ENCODE assay signal across 25 mouse cellular contexts in the genomic region with DNA sequence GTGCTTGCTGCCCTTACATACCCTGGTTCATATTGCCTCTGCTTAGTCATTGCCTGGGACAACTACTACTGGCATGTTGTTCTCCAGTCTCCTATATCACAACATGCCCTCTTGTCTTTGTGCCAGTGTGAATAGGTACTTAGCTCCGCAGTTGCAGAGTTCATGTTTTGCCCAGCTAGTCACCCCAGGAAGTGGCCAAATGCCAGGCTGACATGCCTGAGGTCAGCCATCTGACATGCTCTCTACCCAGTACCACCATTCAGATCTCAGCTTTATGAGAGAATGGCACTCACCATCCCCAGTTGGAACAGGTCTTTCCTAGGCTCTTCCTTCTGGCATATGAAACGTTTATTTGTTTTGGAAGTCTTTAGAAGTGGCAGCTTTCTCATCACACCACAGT.
DNase-seq lines count a peak whose midpoint lies in the region; ATAC-seq and TF ChIP-seq lines count a peak whose summit lies in the region.
"Had no signal": no experiment of that assay in that cellular context is flagged by ENCODE, and none has a peak within 500 bp of the region (broad histone marks: within the 10 kb centered on the region; RNA-seq: fewer than 3 reads in every experiment).

No protein-coding gene starts in this region.

- H3K4me1 ChIP-seq in lung, postnatal 0 days (ENCODE audit: insufficient read depth, low read depth, low read length), result no peaks in the 10 kb centered on the region
- H3K4me1 ChIP-seq: embryonic facial prominence, embryonic 12.5 days; embryonic facial prominence, embryonic 15.5 days; hindbrain, embryonic 15.5 days had no signal

- no peak for TF ChIP-seq CTCF in layer of hippocampus, adult 2 months (conservative IDR thresholded peaks at IDR 0.05)
- TF ChIP-seq CTCF in lung, postnatal 0 days (IDR thresholded peaks at IDR 0.05), result no peak

- H3K4me2 ChIP-seq in lung, postnatal 0 days (replicated peaks; ENCODE audit: low read depth, low read length), result no peak overlapping the region
- H3K4me2 ChIP-seq: embryonic facial prominence, embryonic 12.5 days; embryonic facial prominence, embryonic 15.5 days; heart, embryonic 11.5 days; hindbrain, embryonic 12.5 days; hindbrain, embryonic 15.5 days had no signal

- H3K27ac ChIP-seq in layer of hippocampus, adult 2 months, result peak overlapping the region; percentile 43
- no peak overlapping the region for H3K27ac ChIP-seq in lung, postnatal 0 days (ENCODE audit: low read length)
- H3K27ac ChIP-seq: embryonic facial prominence, embryonic 12.5 days; embryonic facial prominence, embryonic 15.5 days; gastrocnemius, adult 2 months; hindbrain, embryonic 12.5 days; hindbrain, embryonic 15.5 days had no signal

- no peaks in the 10 kb centered on the region for H3K36me3 ChIP-seq in lung, postnatal 0 days (ENCODE audit: insufficient read depth, low read length)
- H3K36me3 ChIP-seq: embryonic facial prominence, embryonic 12.5 days; embryonic facial prominence, embryonic 15.5 days; G1E; hindbrain, embryonic 12.5 days; hindbrain, embryonic 15.5 days had no signal

- no peaks in the 10 kb centered on the region for H3K9me3 ChIP-seq in lung, postnatal 0 days (ENCODE audit: low read length)
- H3K9me3 ChIP-seq: embryonic facial prominence, embryonic 12.5 days; embryonic facial prominence, embryonic 15.5 days; hindbrain, embryonic 12.5 days; hindbrain, embryonic 15.5 days had no signal

- DNase-seq in cerebellum, postnatal 14 days, result peak; percentile 41 to 56
- no peak for DNase-seq in cerebellum, postnatal 36 days
- DNase-seq in layer of hippocampus, adult 2 months (ENCODE audit: low spot score in 2 of 2), result no peak
- no peak for DNase-seq in layer of hippocampus, adult 8-10 months (ENCODE audit: low spot score in 2 of 2)
- DNase-seq in lung, postnatal 36 days, result peak; percentile 0
- no peak for DNase-seq in lung, postnatal 0 days (ENCODE audit: low spot score)
- DNase-seq: adrenal gland, postnatal 10 days; adrenal gland, postnatal 36 days; B cell, adult 2 months; cerebellum, adult 11 months; cerebellum, adult 2 months; cerebellum, adult 9-11 months; gastrocnemius, adult 2 months; gastrocnemius, postnatal 14 days; heart, adult 11 months had no signal

- ATAC-seq in lung, postnatal 0 days, result no peak
- ATAC-seq: forebrain, embryonic 14.5 days; forebrain, postnatal 0 days; Patski had no signal

- no peak overlapping the region for H3K9ac ChIP-seq in lung, postnatal 0 days (replicated peaks; ENCODE audit: low read depth)
- H3K9ac ChIP-seq: embryonic facial prominence, embryonic 12.5 days; embryonic facial prominence, embryonic 15.5 days; forebrain, postnatal 0 days; hindbrain, embryonic 12.5 days; hindbrain, embryonic 15.5 days had no signal

- H3K27me3 ChIP-seq in lung, postnatal 0 days (replicated peaks; ENCODE audit: insufficient read depth, low read length), result no peaks in the 10 kb centered on the region
- H3K27me3 ChIP-seq: CH12.LX; embryonic facial prominence, embryonic 12.5 days; embryonic facial prominence, embryonic 15.5 days; hindbrain, embryonic 12.5 days; hindbrain, embryonic 15.5 days; Patski had no signal

- no peak overlapping the region for H3K4me3 ChIP-seq in layer of hippocampus, adult 2 months
- H3K4me3 ChIP-seq in lung, postnatal 0 days (ENCODE audit: low read depth, low read length), result no peak overlapping the region
- H3K4me3 ChIP-seq: embryonic facial prominence, embryonic 12.5 days; embryonic facial prominence, embryonic 15.5 days; gastrocnemius, adult 2 months; hindbrain, embryonic 12.5 days; hindbrain, embryonic 15.5 days had no signal

- TF ChIP-seq EP300 in lung, postnatal 0 days (IDR thresholded peaks at IDR 0.05), result no peak

- WGBS in lung, postnatal 0 days, result 60% methylated on average over 2 of the region's 2 CpGs

Comparison
In these comparisons a context has a peak if more than half of its experiments do, and no peak if none do; other contexts are left out.
1. DNase-seq: peak in cerebellum, postnatal 14 days (2 of 2) and lung, postnatal 36 days (single experiment); none in cerebellum, postnatal 36 days (0 of 2), layer of hippocampus, adult 2 months (0 of 2), layer of hippocampus, adult 8-10 months (0 of 2) and lung, postnatal 0 days (single experiment).